Mouse (Mus musculus): ENCODE data around the gene Cfap126.

DNA sequence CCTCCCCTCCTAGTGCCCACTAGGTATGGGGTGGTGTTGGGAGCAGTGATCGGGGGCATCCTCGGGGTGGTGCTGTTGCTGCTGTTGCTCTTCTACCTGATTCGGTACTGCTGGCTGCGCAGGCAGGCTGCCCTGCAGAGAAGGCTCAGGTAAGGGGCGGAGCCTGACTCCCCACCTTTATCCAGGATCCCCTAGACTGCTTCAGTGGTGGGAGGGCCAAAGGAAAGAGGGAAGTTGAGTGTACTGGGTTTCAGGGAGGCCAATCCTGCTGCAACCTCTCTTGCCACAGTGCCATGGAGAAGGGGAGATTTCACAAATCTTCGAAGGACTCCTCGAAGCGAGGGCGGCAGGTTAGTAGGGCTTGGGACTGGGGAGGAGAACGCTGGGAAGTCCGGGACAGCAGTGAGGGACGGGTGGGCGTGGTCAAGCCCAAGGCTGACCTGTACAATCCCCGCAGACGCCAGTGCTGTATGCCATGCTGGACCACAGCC, 45.8 kb downstream of the Cfap126 start:
- TF ChIP-seq CTCF (IDR thresholded peaks at IDR 0.05; ENCODE audit: borderline replicate concordance, insufficient read depth, low read depth, low read length) (no peak), POLR2A (IDR thresholded peaks at IDR 0.05; ENCODE audit: borderline replicate concordance, insufficient read depth, low read length) (no peak)
